Mouse (Mus musculus) kidney, postnatal 0 days (tissue): ENCODE data around the gene Limch1. TPM values are rescaled to one million over a fixed set of nuclear protein-coding genes. Genes with fewer than 3 reads are reported as not detected.

Experiments used
- ATAC-seq: fragments of 200-750 bp; cut with Nextera tagmentation; replicated peaks from 2 replicates; pipeline ENCODE4 v1.8.0; 2017; ENCODE audit warnings: low read depth, moderate number of reproducible peaks, moderate TSS enrichment, moderate library complexity; ENCODE audit not compliant: low FRiP score
- DNase-seq: peaks from one replicate; pipeline ENCODE4 v3.0.0-alpha.2; 2016; ENCODE audit warnings: low spot score
- H3K27ac ChIP-seq: fragments of 300-500 bp; sonication (generic); 2 replicates; pipeline ENCODE4 v1.5.1; 2014; ENCODE audit warnings: mild to moderate bottlenecking
- H3K27me3 ChIP-seq: fragments of 300-500 bp; sonication (generic); 2 replicates; pipeline ENCODE4 v1.6.1; 2014; ENCODE audit warnings: low read length, mixed read lengths; ENCODE audit not compliant: insufficient read depth
- H3K36me3 ChIP-seq: fragments of 300-500 bp; sonication (generic); 2 replicates; pipeline ENCODE4 v1.6.1; 2014; ENCODE audit warnings: low read length, mixed read lengths; ENCODE audit not compliant: insufficient read depth
- H3K4me1 ChIP-seq: fragments of 300-500 bp; sonication (generic); replicated peaks from 2 replicates; pipeline ENCODE4 v1.6.1; 2014; ENCODE audit warnings: antibody characterized with exemption, low read length, mixed read lengths; ENCODE audit not compliant: insufficient read depth
- H3K4me2 ChIP-seq: fragments of 300-500 bp; sonication (generic); 2 replicates; pipeline ENCODE4 v1.6.1; 2014; ENCODE audit warnings: mild to moderate bottlenecking, low read length, moderate library complexity, mixed read lengths
- H3K4me3 ChIP-seq: fragments of 300-500 bp; sonication (generic); replicated peaks from 2 replicates; pipeline ENCODE4 v1.5.1; 2014; ENCODE audit warnings: low read depth, low read length
- H3K9ac ChIP-seq: fragments of 300-500 bp; sonication (generic); 2 replicates; pipeline ENCODE4 v1.6.1; 2014; ENCODE audit warnings: low read depth, low read length
- H3K9me3 ChIP-seq: fragments of 300-500 bp; sonication (generic); replicated peaks from 2 replicates; pipeline ENCODE4 v1.6.1; 2016; ENCODE audit warnings: low read length, inconsistent platforms, mixed read lengths
- CTCF ChIP-seq: IDR thresholded peaks from 2 replicates; pipeline ENCODE4 v1.5.1; 2016; ENCODE audit warnings: antibody characterized with exemption, low read depth, mild to moderate bottlenecking, moderate library complexity
- WGBS: fragments of 180-500 bp; shearing (Covaris S2); extraction: QIAGEN DNeasy Blood & Tissue Kit; methylation state at CpG from one replicate; pipeline ENCODE4 v1.1.7; 2014; 5-methylcytosine and 5-hydroxymethylcytosine counted together
- polyA plus RNA-seq: library from polyadenylated mRNA; unstranded; fragments of >200 nt; fragmentation: Nextera tagmentation; extraction: Ambion mirVana; gene quantifications from 2 replicates; pipeline ENCODE4 v1.2.1, GENCODE M21; 2015

The Limch1 gene
- polyA plus RNA-seq, 1 experiment from 2014 or later = 34.1 TPM

DNA sequence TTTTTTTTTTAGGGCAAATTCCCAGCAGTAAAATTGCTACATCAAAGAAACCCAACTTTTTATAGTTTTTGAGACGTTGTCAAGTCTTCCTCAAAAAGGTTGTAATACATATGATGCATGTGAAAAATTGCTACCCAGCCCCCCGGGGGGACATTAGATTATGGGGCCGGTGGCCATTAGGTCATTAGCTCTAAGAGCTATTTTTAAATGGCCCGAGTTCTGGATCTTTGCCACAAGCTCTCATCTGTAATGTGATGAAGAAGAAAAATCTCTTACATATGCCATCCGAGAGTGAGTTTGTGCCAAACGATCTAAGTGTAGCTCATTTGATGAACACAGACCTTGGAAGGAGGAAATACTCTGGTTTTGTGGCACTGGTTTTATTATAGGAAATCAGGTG lies 183.7 kb downstream of the Limch1 start:
- Histone ChIP-seq H3K9ac (no peak overlapping the region), H3K4me1 (0 out of 2 replicates have a peak, but pooled peaks cover 4% of the 10 kb centered on the region), H3K9me3 (no peaks in the 10 kb centered on the region), H3K4me2 (no peak overlapping the region), H3K36me3 (no peaks in the 10 kb centered on the region), H3K27me3 (no peaks in the 10 kb centered on the region), H3K4me3 (no peak overlapping the region), H3K27ac (no peak overlapping the region)
- 50% methylated on average over 6 of the region's 6 CpGs for WGBS
- ATAC-seq (no peak), DNase-seq (no peak)
- no peak for TF ChIP-seq CTCF

DNA sequence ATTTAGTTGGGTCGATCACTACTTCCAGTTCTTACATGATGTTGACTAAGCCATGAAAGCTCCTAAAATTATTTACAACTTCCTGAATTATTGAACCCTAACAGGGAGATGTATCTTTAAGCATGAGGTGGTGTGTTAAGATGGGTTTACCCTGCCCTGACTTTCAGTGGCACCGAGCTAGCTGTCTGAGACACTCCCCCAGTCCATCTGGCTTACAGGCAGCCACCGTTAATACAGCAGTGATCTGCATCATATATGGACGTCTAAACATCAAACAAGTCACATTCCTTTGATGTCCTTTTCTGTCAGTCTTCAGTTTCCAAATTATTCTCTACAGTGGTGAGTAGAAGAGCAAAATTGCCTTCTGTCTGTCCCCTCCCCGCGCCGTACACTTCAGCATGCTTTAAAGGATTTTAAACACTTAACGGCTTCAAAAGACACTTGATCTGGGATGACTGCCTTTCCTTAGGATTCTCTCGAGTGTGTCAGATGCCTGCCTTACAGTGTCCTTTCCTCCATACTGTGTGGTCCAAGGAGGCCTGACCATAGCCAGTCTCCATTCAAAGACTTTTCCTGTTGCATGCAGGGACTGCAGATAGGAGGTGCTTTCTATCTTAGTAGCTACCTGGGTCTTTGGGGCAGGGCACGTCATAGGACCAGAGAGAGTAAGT lies 187.6 kb downstream of the Limch1 start:
- ATAC-seq (no peak), DNase-seq (no peak)
- H3K27me3 ChIP-seq = no peaks in the 10 kb centered on the region
- H3K9me3 ChIP-seq = no peaks in the 10 kb centered on the region
- WGBS = 40% methylated on average over 10 of the region's 10 CpGs
- no peaks in the 10 kb centered on the region for H3K36me3 ChIP-seq
- TF ChIP-seq CTCF = no peak
- H3K4me1 ChIP-seq = 0 out of 2 replicates have a peak, but pooled peaks cover 4% of the 10 kb centered on the region
- no peak overlapping the region for H3K4me2 ChIP-seq
- no peak overlapping the region for H3K27ac ChIP-seq
- no peak overlapping the region for H3K9ac ChIP-seq
- no peak overlapping the region for H3K4me3 ChIP-seq

DNA sequence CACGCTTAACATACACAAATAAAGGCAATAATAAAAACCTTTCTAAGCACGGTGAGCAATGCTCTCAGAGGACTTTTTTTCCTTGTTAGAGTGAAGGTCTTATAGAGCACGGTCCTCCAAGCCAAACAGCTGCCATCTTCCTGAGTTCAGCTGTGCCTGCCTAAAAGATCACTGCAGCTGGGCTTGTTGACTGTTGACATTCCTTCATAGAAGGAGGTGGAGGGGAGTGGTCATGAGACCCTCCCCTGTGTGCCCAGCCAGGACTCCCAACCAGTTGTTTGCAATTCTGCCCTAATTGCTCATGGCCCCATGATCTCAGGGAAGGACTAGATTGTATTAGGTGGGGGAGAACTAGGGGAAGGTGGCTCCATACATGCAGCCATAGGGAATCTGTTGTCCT lies 189.0 kb downstream of the Limch1 start:
- WGBS = 84% methylated on average over 3 of the region's 3 CpGs
- no peaks in the 10 kb centered on the region for H3K9me3 ChIP-seq
- DNase-seq = no peak
- no peaks in the 10 kb centered on the region for H3K36me3 ChIP-seq
- H3K27ac ChIP-seq = no peak overlapping the region
- no peak overlapping the region for H3K4me3 ChIP-seq
- no peak for TF ChIP-seq CTCF
- H3K4me1 ChIP-seq = 0 out of 2 replicates have a peak, but pooled peaks cover 4% of the 10 kb centered on the region
- H3K9ac ChIP-seq = no peak overlapping the region
- no peaks in the 10 kb centered on the region for H3K27me3 ChIP-seq
- H3K4me2 ChIP-seq = no peak overlapping the region
- ATAC-seq = no peak

DNA sequence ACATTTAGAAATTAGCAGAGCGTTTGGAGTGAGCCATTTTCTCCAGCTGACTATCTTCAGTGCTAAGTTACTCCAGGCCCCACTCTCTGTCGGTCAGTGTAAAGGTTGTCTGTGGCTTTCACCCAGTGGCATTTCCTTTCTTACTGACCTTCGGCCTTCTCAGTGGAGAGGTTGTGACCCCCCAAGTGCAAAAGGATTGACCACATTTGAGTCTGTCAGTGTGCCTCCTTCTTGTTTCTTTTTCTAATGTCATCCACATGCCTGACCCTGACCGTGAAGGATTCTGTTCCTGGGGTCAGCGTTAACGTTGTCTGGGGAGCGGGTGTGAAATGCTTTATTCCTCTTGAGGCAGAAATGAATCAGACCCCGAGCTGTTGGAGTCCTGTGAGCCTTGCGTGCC lies 191.7 kb downstream of the Limch1 start:
- Histone ChIP-seq H3K9ac (no peak overlapping the region), H3K27ac (no peak overlapping the region), H3K9me3 (no peaks in the 10 kb centered on the region), H3K27me3 (no peaks in the 10 kb centered on the region), H3K4me2 (no peak overlapping the region), H3K4me3 (no peak overlapping the region), H3K4me1 (no peaks in the 10 kb centered on the region), H3K36me3 (no peaks in the 10 kb centered on the region)
- TF ChIP-seq CTCF = no peak
- DNase-seq (no peak), ATAC-seq (no peak)
- WGBS = 42% methylated on average over 9 of the region's 9 CpGs

DNA sequence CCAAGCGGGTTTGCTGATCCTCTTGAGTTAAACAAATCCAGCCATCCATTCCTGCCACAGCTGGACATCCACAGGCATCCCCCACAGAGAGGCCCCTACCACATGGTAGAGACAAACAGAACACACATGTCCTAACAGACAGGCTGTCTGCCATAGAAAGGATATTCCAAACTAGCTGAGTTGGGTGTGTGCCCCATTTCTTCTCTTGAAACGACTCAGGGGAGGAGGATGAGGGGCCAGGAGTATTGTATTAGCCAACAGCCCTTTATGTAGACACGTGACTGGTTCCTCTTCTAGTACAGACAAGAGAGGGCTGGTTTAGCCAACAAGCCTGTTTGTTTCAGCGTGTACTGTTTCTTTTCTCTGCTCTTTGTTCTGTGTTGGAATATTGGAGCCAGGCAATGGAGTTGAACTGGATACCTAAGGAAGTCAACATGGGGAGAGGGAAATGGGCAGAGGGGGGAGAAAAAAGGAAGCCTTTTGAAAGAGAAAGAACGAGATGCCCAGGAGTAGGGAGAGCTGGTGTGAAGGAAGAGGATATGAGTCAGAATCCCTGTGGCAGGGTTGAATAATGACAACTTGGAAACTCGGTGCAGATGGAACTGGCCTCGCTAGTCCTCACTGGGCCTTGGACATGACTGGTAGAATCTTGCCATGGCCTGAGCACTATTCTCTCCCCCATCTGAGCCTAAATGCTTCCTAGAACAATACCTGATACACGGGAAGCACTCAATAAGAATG lies 196.3 kb downstream of the Limch1 start:
- H3K4me2 ChIP-seq = no peak overlapping the region
- no peaks in the 10 kb centered on the region for H3K4me1 ChIP-seq
- no peak for TF ChIP-seq CTCF
- H3K36me3 ChIP-seq = no peaks in the 10 kb centered on the region
- H3K27me3 ChIP-seq = no peaks in the 10 kb centered on the region
- H3K4me3 ChIP-seq = no peak overlapping the region
- no peak overlapping the region for H3K9ac ChIP-seq
- ATAC-seq (no peak), DNase-seq (no peak)
- no peak overlapping the region for H3K27ac ChIP-seq
- WGBS = 76% methylated on average over 8 of the region's 8 CpGs
- H3K9me3 ChIP-seq = no peaks in the 10 kb centered on the region

DNA sequence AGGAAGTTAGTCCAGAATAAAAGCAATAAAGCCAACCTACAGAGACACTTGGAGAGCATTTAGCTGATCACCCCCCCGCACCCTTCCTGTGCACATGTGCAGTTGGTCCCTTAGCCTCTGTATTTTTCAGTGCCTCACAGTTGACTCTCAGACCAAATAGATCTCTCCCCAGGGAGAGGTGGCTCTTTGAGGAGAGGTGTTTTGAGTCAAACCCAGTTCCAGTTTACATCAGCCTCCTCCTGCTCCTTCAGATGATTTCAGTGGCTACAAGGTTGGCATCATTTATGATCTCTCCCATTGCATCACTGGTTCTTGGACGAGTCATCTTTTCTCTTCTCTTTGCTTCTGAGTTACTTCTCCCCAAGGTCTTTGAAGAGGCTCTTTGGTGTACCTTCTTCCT lies 197.3 kb downstream of the Limch1 start:
- H3K9ac ChIP-seq = no peak overlapping the region
- no peak overlapping the region for H3K4me2 ChIP-seq
- no peak for TF ChIP-seq CTCF
- H3K27me3 ChIP-seq = no peaks in the 10 kb centered on the region
- WGBS = 81% methylated on average over 2 of the region's 2 CpGs
- DNase-seq (no peak), ATAC-seq (no peak)
- H3K36me3 ChIP-seq = no peaks in the 10 kb centered on the region
- no peak overlapping the region for H3K27ac ChIP-seq
- H3K9me3 ChIP-seq = no peaks in the 10 kb centered on the region
- no peak overlapping the region for H3K4me3 ChIP-seq
- peaks cover 3% of the 10 kb centered on the region for H3K4me1 ChIP-seq
